Mouse (Mus musculus) layer of hippocampus, postnatal 10 days (tissue): ENCODE data around the gene Mis12. TPM values are rescaled to one million over a fixed set of nuclear protein-coding genes. Genes with fewer than 3 reads are reported as not detected.

Source experiments
- DNase-seq, 2 experiments: peaks; one replicate each; pipeline ENCODE4 v3.0.0; 2021; ENCODE audit warnings: low spot score in 2 of 2
- total RNA-seq, 2 experiments: library from RNA; stranded (reverse); gene quantifications; 2 replicates each; pipeline ENCODE4 v1.2.3; 2021

Gene Mis12
- total RNA-seq, 2 experiments from 2014 or later, result 10.1 to 13.5 TPM

DNA sequence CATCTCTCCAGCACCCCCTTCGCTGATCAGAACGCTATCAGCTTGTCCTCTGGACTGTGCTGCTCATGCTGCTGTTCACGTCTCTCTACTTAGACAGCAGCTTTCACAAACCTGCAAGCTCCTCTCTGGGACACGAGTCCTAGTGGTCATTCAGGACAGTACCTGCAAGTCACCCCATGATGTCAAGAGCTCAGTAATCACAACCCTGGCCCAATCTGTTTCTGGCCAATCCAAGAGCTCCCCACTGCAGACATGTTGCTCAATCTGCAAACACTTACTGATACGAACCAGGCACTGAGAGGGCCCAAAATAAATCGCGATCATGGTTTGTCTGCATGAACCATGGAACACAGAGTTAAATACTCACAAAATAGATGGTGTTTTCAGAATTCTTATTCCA lies 6.7 kb upstream of the Mis12 start:
- DNase-seq, result no peak

DNA sequence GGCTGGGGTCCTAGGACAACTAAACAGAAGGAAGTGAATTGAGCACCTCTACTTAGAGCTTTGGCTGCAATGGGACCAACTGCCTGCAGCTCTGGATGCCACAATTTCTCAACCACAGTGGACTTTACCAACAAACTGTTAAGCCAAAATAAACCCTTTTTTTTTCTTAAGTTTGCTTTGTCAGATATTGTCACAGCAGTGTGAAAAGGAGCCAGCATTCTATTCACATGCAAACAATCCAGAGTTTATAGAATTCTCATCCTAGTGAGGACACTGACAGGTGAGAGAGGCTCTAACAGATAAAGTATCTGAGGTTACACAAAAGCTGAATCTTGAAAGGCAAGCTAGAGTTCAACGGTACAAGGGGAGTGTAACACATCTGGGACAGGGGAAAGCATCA lies 2.4 kb upstream of the Mis12 start:
- no peak for DNase-seq

GRCm38 (mm10) chr11:71018416-71019200 lies 803 bp upstream of the Mis12 start:
- DNase-seq, result no peak

DNA sequence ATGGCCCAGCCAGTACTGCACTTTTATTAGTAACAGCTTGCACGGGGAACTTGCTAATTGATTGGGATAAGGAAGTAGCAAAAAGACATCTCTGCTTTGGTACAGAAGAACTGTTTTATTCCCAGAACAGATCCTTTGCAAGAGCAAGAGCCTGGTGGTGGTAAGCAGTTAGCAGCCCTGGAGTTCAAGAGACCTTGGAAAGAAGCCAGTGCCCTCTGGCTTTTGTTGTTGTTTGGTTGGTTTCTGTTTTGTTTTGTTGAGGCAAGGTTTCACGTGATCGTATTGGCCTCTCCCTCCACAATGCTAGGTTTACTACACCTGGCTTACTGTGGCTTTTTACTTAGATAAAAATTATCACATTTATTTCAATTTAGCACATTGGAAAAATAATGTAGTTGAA lies 8.9 kb downstream of the Mis12 start:
- no peak for DNase-seq

DNA sequence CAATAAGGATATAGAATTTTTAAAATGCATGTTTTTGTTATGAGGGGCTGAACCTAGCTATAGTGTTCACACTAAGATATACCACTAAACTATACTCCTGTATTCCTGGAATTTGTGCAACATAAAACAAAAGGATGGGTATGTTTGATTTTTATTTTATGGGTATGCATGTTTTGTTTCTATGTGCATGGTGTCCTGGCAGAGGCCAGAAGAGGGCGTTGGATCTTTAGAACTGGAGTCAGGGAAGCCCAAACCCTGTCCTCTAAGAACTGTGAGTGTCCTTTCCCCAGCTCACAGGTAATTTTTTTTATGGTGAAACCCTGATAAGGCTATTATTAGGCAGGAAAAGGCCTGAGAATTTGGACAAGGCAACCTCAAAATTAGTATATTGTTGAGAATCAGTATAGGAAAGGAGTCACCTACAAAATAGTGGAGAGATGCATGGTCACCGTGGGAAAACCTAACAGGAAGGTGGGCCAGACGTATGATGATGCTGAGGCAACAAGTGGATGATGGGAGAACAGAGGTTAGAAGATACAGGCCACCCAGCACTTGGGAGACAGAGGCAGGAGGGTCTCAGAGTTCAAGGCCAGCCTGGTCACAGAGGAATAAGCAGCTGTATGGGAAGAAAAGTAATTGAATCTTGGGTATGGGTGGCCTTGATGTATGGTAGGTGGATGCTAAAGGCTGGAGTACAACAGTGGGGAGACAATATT lies 10.2 kb downstream of the Mis12 start:
- no peak for DNase-seq

DNA sequence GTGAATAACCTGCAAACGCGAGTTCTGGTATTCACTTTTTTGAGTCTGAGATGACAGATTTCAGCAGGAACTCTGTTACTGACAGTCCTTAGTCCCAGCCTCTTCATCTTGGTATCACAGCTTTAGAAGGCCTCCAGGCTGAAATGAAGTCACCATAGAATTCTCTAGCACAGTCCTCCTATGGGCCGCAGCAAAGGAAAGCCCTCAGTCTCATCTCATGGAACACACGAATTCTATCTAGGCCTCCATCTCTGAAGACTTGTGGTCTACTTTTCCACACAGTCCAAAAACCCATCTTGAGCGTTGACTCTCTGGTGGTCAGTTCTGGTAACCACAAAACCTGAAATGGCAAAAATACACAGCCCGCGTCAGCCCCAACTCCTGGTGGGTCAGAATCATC lies 12.7 kb downstream of the Mis12 start:
- no peak for DNase-seq

DNA sequence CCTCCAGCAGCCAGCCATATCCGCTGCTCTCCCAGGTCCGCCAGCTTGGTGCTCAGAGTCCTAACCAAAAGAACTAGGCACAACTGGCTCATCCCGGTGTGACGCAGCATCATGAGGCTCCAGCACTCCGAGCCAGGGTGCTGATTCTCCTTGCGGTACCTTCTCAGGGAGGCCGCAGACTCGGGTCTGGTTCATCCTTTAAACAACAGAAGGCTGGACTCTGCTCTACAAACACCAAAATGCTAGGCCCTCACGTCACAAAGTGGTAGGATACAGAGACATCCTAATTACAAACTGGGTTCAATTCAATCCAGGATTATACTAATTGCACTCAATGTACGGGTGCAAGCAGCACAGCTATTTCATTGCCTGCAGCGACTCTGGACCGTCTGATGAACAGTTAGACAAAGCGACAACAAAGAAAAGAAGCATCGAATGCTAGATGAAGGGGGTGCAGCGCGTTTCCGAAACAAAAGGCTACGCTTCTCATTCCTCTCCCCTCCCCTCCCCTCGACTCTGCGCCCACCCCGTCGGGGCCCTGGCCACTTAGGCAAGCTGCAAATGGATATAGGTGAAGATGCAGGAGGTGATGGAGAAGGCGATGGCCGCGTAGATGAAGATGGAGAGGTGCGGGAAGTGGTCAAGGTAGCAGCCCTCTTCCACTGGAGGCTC lies 13.2 kb downstream of the Mis12 start:
- DNase-seq, result peak; percentile 40 to 41

- peak; percentile 61 to 63 for DNase-seq
Observed at GRCm38 (mm10) chr11:71033163-71033761, 13.9 kb downstream of the Mis12 start, which contains the start of gene 6330403K07Rik. Gene 6330403K07Rik (minus strand): TSS chr11:71033513.

DNA sequence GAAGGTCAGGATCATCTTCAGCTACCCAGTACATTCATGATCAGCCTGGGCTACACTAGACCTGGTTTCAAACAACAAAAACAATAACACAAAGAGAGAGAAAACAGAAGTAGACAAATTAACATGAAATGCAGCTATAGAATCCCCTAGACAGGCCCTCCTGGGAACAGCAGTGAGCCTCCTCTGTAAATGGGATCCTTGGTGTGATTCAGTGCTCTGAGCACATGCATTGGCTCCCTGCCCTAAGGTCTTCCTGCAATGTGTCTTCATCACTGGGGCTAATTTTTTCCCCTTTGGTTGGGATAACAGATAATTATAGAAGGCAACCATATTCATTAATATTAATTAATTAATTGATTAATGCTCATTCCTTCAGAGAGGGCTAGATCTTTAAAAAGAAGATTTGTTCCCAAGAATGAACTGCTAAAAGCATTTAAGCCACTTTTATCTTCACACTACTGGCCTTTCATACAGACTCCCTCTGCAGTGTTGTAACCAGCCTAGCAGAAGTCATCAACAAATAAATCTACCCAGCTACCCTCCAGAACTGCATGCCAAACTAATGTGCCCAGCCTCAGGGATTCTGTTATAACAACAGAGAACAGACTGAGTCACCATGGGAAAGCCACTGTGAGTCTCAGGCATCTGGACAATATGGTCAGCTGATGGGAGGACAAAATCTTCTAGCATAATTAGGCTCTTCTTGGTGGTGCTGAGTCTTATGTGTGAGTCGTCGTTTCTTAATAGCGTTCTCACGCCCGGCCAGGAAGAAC lies 20.3 kb downstream of the Mis12 start:
- no peak for DNase-seq

DNA sequence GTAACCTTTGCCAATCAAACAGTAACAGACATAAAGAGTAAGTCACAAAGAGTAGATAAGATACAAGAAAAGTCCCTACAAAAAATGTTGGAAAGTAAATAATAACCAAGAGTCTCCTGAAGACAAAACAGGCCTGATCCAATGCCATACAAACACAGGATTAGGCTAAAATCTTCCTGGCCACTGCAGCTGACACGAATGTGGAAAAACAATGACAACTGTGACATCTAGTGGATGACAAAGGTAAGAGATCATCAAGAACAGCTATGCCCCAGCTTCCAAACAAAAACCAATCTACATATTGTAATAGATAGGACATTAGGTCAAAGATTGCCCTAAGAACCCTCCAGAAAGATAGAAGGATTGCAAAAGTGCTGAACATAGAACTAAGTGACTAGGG lies 33.1 kb downstream of the Mis12 start:
- DNase-seq, result peak in 1 of 2 experiments; percentile 30

GRCm38 (mm10) chr11:71076342-71076741 lies 56.9 kb downstream of the Mis12 start:
- DNase-seq, result no peak

Other genes starting within 250 kb of the Mis12 start
- not detected for gene Scimp, start 207.0 kb upstream of the Mis12 start, total RNA-seq
- gene Rabep1, start 174.8 kb upstream of the Mis12 start, total RNA-seq, result 100 to 1,000 TPM; 115 to 117 TPM
- gene Nup88, start 49.6 kb upstream of the Mis12 start, total RNA-seq, result 10 to 100 TPM; 60.7 to 69.2 TPM
- 10 to 100 TPM; 41.3 to 48.5 TPM for gene Rpain, start 49.4 kb upstream of the Mis12 start, total RNA-seq
- gene C1qbp, start 36.6 kb upstream of the Mis12 start, total RNA-seq, result 100 to 1,000 TPM; 107 to 119 TPM
- gene Dhx33, start 15.2 kb upstream of the Mis12 start, total RNA-seq, result 10 to 100 TPM; 25.6 to 25.7 TPM
- 10 to 100 TPM; 20.8 to 23.0 TPM for gene Derl2, start 230 bp downstream of the Mis12 start, total RNA-seq
- gene 6330403K07Rik, start 13.9 kb downstream of the Mis12 start, total RNA-seq, result 100 to 1,000 TPM; 169 to 174 TPM
- gene Nlrp1a, start 125.1 kb downstream of the Mis12 start, total RNA-seq, result under 1 TPM; 0.42 to 0.57 TPM
- gene Nlrp1b, start 211.1 kb downstream of the Mis12 start, total RNA-seq, result under 1 TPM; 0.18 to 0.23 TPM